Mouse (Mus musculus) activated CD4-positive, CD25-positive, alpha-beta regulatory T cell, adult 4 months (primary cell): ENCODE measurements around the gene Gp1bb. TPM values are rescaled to one million over a fixed set of nuclear protein-coding genes. Genes with fewer than 3 reads are reported as not detected.

Experiments used
- ATAC-seq: one replicate; pipeline ENCODE4 v1.8.0; 2017
- polyA plus RNA-seq, 2 experiments: library from polyadenylated mRNA; unstranded; fragments of 100-300 nt; shearing (Covaris generic); gene quantifications; one replicate each; pipeline ENCODE4 v1.2.1; 2017

Gene Gp1bb
- polyA plus RNA-seq, 2 experiments from 2014 or later: not detected

DNA sequence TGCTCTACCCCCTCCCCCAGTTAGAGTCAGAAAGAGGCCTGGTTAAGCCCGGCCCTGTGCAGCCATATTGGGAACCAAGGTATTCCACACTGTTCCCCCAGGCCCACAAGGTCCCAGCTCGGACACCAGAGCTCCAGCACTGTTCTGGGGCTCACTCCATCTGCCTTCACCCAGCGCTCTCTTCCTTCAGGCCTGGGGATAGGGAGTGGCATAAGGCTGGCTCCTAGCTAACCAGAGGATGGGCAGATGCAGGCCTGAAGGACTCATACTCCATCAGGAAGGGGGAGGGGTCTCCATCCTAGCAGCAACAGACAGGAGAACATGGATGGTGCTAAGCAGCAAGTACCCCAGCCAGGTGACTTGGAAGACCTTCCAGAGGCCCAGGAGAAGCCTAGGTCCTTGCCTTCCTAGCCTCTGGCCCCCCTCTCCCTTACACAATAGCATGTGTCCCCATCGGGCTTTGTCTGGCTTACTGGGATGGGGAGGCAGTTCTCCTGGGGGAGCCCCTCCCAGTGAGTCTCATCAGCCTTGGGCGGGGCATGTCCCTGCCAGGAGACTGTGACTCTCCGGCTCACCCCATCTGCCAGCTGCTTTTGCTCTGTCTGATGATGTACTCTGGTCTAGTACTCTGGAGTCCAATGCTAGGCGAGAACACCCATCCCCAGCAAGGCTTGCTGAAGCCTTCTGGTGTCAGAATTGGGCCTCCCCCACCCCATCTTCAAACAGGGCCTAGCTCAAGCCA lies 6.2 kb upstream of the Gp1bb start:
- ATAC-seq: no peak

DNA sequence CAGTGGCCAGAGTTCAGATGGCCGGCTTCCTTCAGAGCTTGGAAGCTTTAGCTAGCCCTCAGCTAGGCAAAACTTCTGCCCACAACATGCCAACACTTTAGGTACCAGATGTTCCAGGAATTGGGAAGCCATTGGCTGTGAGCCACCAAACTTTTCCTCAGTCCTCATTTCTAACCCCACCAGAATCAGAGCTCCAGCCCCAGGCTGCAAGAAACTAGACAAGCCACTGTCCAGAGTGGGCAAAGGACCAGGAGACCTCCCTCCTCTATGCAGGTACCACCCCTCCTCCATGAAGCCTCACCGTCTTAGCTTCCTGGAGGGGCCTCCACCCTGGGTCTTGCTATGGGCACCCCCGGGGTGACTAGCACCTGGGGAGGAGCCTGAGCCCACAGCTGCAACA lies 5.0 kb upstream of the Gp1bb start:
- ATAC-seq: no peak

DNA sequence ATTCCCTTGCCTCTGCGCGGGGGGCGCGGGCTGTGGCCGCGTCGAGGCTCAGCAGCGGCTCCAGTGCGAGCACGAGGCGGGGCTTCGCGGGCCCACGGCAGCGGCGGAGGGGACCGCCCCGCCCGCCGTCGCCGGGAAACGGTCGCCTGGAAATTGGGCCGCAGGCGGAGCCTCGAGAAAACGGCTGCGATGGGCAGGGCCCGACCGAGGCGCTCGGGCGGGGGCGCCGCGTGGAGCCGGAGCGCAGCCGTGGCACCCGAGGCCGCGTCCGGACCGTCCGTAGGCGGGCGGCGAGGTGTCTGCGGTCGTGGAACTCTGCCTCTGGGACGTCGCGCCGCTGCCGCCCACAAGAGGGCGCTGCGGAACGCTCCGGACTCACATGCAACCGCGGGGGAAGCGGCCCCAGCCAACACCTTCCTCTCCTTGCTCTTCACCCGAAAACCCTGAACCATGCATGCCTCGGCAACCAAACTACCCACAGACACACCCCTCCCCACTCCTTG lies 4.2 kb upstream of the Gp1bb start, which contains the start of gene Gm49601:
Gene Gm49601 (minus strand): TSS at position 52 of the 503 bp plus-strand sequence.
- ATAC-seq: peak; percentile 72

DNA sequence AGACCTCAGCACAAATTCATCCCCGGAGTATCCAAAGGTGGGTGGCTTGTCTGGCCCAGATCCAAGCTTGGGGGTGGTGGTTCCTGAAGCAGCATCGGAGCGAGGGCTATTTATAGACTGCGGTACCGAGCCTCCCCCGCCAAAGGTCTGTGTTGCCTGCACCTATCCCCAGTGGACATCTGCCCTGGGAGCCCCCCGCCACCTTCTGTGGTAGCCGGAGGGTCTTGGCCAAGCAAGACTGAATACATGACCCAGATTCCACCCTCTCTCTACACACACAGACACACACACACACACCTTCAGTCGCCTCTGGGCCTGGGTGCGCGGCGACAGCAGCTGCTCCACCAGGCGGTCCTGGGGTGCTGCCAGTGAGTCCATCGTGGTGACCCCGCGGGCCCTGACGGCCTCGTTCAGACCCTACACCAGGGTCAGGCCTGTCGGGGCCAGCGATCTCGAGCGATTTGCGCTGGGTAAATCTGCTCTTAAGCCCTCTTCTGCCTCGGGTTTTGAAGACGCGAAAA lies 3.6 kb upstream of the Gp1bb start:
- ATAC-seq: no peak

DNA sequence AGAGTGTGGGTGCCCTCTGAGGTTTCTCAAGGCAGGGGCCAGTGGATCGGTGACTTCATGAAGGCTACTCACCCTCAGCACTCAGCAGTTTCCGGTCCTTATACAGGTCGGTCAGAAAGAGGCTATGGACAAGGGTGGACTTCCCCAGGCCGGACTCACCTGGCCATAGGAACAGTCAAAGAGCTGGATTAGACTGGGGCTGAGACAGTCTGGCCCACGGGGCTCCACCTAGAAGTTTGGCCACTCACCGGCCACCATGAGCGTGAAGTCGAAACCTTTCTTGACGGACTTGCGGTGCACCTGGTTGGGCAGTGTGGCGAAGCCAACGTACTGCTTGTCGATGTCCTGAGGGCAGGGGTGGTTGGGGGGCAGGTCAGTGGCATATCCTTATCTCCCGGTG lies 2.9 kb upstream of the Gp1bb start:
- no peak for ATAC-seq

DNA sequence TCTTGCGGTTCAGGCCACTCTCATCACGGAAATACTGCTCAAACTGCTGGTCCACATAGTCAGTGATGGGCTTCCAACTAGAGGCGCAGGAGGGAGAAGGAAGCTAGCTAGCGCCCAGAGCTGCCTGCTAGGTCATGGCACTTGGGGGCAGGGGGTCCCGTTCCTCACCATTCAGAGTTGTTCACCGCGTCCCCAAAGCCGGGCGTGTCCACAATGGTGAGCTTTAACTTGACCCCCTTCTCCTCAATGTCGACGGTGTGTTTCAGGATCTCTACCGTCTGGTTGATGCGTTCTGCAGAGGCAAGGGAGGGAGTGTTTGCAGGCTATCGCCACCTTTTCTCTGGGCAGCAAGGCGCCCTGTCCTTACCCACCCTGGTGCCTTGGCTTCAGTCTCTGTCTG lies 2.4 kb upstream of the Gp1bb start:
- no peak for ATAC-seq

DNA sequence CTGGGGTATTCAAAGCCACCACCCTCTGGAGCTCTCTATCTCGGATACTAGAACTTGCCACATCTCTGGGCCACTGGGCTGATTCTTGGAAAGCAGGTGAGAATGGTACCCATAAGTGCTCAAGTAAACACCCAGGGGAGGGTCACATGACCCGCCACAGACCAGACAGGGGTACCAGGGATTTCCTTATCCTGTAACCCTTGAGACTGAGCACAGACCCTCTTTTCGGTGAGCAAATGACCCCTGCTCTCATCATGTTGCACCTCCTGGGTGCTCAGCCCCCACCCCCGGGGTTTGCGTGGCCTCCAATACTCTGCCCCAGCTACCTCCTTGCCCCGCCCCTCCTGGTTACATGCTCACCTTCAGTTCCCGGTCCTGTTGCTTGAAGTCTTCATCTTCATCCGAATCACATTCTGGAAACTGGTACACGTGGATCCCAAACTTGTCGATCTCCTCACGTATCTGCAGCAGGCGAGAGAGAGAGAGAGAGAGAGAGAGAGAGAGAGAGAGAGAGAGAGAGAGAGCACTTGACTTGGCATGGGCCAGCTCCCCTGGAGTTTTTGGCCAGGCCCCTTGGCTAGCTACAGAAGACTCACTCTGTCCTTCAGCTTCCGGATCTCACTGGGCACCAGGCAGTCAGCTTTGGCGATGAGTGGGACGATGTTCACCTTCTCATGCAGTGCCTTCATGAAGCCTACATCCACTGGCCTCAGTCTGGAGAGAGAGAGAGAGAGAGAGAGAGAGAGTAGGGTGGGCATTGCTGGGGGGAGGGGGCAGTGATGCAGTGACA lies 1.7 kb upstream of the Gp1bb start:
- no peak for ATAC-seq

DNA sequence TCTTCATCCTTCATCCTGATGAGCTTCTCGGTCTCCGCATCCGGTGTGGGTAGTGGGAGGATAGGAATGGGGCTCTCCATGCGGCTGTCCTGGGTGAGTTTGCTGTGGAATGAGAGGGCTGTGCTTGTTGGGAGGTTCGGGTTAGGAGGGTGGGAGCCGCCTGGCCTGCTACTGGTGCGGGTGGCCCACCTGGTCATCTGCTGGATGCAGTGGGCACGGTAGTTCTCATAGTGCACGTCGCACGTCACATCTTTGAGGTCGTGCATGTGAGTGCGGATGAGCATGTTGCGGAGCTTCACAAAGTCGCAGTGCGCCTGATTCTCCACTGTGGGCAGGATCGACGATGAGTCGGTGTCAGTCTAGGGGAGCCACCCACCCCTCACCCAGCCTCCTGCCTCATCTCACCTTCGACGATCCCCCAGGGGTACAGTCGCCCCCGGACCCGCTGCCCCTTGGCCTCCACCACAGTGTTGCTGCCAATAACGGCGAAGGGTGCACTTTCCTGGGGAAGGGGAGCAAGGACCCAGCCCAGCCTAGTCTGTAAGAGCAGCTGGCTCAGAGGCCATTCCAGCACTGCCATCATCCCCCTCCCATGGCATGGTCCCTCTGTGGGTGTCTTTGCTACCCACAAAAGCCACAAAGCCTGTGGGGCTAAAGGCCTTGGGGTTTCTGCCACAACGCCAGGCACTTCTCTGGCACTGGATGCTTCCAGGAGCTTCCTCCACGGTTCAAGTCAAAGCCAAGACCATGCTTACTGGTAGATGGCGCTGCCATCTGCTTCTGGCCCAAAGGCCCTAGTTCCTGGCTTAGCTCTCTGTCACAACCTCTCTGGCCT lies 930 bp upstream of the Gp1bb start:
- no peak for ATAC-seq

DNA sequence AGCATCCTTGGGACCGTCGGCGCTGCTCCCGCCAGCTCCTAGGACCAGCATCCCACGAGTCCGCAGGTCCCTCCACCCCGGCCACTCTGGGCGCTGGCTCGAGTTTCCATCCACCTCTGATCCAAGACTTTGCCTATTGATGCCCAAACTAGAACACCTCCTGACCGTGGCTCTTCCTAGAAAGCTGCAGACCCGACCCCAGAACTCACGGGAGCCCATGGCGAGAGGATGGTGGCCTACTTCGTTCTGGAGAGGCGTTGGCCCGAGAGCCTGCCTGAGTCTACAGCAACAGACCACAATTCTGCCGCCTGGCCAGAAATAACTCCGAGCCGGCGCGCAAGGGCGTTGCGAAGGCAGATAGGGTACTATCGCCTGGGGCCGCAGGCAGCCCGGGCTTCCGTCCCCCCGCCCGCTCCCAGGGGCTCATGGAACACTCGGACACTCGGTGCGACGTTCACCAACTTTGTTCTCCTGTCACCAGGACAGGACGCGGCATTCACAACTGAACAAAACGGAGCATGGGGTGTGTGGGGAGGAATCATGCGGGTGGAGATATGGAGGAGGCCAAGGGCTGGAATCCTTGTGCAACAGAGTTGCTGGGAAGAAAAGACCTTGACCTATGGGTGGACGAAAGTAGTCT lies 721 bp downstream of the Gp1bb start:
- no peak for ATAC-seq

DNA sequence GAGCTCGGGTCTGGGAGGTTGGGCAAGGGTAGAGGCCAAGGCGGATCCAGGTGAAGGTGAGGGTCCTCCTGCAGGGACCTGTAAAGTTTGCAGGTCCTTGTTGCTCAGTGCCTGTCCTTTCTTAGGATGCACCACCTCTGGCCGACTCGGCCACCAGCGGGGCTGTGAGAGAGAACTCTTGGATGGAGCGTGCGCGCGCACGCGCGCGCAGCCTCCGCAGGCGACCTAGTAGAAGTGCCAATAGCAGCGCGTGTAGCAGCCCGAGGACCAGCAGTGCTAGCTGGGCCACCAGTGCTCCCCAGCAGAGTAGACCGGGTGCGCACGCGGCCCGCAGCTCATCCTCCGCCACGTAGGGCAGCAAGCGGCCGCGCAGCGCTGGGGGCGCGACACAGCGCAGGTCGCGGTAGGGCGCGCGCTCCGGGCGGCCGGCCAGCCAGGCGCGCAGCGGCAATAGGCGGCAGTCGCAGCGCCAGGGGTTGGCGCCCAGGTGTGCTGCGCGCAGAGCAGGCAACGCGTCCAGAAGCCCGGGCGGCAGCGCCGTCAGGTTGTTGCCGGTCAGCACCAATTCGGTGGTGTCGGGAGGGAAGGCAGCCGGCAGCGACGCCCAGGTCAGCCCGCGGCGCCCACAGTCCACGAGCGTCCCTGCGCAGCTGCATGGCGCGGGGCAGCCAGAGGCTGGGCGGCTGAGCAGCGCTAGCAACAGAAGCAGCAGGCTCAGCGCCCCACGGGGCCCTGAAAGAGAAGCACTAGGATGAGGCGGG lies 1.4 kb downstream of the Gp1bb start:
- no peak for ATAC-seq

DNA sequence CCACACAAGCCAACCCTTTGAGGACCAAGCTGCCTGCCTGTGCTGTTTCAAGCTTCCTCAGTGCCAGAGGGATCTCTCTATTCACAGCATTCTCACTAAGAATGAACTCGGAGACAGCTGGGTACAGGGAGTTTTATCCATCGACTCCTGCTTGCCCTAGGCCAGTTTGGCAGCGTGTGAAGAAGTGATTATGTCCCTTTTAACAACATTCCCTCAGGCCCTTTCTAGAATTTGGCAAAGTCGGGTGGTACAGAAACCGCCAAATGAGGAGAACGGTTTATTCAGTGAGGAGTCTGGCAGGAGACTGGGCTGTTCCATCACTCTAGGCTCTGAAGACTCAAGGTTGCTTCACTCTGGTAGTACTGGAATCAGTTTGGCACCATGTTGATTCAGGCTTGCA lies 2.0 kb downstream of the Gp1bb start:
- ATAC-seq: no peak

DNA sequence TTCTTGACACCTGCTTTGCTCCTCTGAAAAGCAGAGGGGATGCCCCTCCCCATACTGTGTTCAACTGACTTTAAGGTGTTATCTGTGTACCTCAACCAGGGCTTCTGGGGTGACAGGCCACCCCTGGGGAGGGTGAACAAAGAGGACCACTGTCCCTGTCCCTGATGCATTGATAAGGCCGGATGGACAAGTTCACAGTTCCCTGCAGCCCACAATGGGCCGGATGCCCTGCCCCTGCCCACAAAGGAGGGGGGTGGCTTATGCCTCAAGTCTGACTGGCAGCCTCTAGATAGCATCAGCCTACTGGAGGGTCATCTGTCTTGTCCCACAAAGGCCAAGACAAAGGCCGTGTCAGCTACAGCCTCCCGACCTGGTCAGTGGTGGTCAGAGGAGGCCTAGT lies 3.1 kb downstream of the Gp1bb start:
- ATAC-seq: no peak

DNA sequence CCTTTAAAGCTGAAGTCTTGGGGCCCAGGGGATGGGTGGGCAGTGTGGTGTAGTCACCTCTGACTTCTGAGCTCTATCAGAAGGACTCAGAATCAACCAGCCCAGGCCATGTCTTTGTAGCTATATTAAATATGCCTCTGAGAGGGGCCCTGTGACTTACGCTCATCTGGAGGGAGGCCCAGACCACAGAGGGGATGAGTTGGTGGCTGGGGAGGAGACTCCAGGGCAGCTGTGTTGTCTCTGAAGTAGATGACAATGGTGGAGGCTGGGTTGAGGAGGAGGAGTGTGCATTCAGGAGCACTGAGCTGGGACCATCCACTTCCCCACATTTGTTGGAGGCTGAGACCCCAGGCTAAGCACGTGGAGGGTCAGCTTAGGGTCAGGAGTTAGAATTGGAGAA lies 3.9 kb downstream of the Gp1bb start:
- no peak for ATAC-seq

DNA sequence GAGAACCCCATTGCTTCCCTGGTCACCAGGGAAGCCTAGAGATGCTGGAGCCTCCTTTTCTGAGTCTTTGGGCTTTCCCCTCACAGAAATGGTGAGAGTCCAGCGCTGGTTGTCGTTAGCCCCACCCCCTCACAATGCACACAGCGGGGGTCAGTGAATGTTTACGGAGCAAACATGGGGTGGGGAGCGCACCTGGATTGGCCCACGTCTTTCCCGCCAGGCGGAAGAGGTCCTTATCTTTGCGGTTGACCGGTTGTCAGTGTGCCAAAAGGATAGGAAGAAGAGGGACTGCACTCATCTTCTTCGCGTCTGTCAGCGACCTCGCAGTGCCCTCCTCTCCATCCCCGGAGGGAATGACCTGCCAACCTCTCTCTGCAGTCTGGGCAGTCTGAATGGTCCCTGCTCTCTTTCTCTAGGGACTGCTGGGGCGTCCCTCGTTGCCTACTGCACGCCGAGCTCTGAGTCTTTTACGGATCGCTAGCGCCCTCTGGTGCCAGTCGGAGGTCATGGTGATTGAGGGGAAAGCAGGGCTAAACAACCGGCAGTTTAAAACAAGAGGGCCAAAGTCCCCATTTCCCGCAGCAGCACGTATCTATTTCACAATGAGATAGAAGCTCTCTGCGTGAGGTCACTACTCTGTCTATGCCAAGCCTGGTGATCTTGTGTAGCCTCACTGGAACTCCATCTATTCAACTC lies 4.7 kb downstream of the Gp1bb start:
- peak; percentile 91 for ATAC-seq

DNA sequence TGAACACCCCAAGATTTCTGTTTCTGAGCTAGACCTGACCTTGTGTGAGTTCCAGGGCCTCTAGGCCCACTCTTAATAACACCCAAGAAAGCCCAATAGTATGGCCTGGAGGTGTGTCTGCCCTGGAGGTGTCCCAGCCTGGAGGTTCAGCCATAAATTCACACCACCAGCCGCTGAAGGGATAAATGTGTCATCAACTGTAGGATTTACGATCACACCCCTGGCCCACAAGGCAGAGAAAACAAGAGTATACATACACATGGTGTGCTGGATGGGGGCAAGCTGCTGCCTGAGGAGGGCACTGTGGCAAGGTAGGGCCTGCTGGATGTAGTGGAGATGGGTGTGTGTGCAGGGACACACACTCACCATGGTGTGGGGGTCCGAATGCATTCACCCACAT lies 8.9 kb downstream of the Gp1bb start:
- ATAC-seq: no peak

DNA sequence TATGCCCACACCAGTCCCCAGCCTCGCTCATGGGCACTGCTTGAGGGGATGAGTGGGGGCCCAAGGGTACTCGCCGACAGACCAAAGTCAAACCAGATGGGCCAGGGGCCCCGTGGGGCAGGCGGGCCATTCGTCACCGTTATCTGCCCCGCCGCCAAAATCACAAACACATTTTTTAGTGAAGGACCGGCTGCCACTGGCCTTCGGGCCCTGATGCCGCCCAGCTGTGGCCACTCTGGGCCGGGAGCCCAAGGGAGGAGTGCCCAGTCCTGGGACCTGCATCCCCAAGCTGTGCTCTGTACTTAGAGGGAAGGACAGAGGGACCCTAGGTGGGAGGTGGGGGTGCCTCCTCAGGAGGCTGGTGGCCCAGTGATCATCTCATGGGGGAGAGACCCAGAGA lies 10.5 kb downstream of the Gp1bb start:
- no peak for ATAC-seq

DNA sequence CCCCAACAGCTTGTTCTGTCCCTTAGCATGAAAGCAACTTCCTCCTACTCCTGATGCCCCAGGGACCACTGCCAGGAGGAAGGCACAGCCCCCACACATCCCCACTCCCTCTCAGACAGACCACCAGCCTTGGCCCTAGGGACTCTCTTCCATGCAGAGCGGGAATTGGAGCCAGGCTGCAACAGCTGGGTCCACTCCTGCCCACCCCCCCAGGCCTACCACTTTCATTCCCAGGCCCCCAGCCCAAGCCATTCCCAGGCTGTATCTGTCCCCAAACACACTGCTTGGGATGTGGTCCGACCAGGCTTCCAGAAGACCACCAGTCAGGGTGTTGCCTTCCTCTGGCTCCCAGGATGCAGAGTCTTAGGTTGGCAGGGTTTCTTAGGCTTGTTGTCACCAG lies 13.1 kb downstream of the Gp1bb start:
- ATAC-seq: no peak

DNA sequence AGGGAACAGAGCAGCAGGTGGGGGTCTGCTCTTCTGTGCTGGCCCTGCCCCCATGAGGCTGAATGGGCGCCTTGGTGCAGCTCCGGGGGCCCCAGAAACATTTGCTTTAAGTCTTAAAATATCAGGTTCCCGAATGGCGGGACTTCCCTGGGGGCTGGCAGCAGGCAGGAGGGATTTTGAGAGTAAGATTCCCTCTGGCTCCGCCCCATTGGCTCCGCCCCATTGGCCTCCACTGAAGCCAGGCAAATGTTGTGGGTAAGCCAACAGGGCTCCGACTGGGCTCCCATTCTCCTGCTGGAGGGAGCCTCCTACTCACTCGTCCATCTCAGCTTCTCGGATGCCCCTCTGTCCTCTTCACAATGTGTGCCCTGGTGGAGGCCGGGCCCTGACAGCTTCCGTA lies 14.0 kb downstream of the Gp1bb start:
- no peak for ATAC-seq

DNA sequence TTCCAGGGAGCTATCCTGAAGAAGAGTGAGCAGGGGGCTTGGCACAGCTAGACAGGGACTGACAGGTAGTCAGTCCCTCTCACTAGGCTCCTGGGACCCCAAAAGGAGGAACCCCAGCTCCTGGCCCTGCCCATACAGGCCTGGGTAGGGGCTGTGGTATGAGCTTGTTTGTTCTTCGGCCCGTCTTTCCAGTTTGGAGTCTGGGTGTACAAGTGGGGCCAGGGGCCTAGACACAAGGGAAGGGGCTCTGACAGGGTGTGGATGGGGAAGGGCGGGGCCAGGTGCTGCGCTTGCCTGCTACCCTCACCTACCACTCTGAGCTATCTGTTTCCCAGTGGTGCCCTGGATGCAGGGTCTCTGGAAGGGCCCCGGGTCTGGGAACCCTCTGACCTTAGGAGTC lies 16.5 kb downstream of the Gp1bb start:
- no peak for ATAC-seq

DNA sequence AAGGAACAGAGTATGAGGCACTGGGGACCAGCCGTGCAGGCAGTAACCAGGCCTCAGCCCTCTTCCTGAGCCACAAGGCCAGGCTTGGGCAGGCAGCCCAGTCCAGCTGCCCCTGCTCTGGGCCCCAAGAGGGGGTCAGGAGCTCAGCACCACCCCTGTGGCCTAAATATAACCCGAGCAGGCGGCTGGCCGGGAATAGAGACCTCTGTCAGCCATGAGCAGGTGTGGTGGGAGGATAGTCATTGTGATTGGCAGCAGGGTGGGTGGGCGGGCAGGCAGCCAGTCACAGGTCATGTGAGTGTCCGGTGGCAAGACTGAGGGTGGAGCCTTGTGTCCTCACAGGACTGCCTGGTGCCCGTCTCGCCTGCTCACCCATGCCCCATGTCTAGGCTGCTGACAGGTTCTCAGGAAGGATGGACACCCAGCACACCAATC lies 17.9 kb downstream of the Gp1bb start:
- no peak for ATAC-seq

DNA sequence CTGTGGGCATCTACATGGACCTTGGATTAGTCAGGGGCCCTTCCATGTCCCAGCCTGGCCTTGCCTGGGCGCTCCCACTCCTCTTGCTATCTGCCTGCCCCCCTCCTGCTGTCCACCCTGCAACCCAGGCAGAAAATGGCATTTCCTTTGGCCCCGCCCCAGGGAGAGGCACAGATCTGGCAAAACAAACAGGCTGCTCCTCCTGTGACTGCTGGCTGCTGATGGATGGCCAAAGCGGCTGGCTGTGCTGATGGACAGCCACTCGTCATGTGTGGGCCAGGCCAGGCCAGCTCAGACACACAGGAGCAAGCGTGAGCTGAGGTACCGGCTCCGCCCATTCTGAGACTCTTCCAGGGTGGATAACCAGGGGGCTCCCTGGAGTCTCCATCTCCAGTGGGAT lies 20.8 kb downstream of the Gp1bb start:
- ATAC-seq: no peak
